Mouse (Mus musculus) ovary, postnatal 36 days (tissue): ENCODE measurements around the gene Mboat7.
"Not testable (repeated sequence)": the region's sequence is repeated elsewhere in the genome, so short reads cannot be mapped to it uniquely, and the experiment has no call there.

Experiments
- DNase-seq: peaks from one replicate; pipeline ENCODE4 v3.0.0; 2022; ENCODE audit warnings: low spot score, mixed read lengths

Gene Mboat7

DNA sequence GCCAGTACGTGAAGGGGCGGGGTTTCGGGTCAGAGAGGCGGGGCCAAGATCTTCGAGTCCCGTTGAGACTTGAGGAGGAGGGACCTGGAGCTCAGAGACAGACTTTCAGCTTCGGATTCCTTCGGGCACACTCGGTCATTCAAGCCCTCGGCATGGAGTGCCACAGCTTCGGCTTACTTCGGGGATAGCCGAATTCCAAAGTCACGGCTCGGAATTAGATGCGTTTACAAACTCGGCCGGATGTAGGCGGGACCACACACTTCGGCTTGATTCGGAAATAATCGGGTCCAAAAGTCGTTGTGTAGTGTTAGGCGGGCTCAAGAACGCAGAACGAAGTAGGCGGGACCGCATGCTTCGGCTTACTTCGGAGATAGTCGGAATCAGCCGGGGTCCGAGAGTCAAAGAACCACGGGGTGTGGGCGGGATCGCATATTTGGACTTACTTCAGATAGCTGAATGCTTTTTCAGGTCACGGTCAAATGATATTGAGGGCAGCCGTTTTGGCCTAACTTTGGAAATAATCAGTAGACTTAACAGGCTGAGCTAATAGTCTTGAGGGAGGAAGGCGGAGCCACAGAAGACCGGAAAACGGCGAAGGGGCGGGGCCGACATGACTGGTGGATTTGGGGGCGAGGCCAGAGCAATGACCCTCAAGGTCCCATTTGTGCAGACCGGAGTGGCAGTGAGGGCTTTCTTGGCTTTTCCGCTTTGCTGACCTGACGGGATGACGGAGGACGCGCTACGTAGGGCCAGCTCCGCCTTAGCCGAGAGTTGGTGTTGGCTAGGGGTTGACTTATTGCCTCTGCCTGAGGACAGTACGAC is at the start of gene Mboat7:
Mboat7 (minus strand) TSS at position 537 of the 822 bp plus-strand sequence.
- DNase-seq: peak; percentile 95

DNA sequence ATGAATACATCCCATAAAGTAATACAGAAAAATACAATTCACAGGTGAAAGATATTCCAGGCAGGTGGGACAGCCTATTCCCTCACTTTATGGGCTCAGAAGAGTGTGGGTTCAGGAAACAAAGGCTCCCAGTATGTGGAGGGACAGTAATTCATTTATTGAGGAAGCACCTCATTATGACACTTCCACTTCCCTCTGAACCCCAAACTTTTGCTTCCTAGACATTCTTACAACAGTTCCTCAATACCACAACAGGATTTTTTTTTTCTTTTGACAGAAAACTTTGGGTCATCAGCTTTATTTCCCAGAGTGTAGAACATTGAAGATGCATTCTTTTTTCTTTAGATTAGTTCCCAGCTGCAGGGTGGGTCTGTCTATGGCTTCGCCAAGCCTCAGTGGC is 39.4 kb upstream of the Mboat7 start:
- not testable (repeated sequence) for DNase-seq

DNA sequence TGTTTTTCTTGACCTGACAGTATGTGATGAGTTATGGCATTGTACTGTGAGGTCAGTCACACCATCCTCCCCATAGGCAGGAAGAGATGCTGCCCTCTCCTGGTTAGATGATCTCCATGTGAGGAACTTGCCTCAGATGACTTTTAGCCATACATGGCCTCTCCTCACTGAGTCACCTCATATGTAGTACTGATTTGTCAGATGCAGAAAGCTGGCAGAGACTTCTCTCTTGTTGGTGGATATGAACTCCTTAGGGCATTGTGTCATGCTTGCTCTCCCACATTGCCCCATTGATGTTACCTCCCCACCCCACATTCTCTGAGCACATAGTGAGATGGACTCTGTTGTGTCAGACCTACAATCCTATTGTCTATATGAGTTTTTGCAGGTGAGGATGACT is 32.1 kb upstream of the Mboat7 start:
- DNase-seq: not testable (repeated sequence)

DNA sequence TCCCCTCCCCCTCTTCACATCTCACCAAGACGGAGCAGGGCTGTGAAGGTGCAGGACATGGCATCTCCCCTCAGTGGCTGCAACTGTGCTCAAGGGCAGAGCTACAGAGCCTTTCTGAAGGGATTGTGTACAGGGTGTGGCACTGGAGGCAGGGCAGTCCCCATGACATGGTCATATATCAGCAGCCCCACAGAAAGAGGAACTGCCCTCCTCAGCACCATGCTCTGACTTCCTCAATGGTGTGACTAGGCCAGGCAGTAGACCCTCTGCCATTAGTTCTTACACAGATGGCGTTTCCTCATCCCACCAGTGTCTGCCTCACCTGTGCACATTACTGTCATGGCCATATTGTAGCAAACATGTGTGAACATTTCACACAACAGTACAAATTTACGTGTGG is 26.9 kb upstream of the Mboat7 start, which contains the start of gene Pirb:
Pirb (minus strand) TSS at position 124 of the 400 bp plus-strand sequence.
- DNase-seq: not testable (repeated sequence)

DNA sequence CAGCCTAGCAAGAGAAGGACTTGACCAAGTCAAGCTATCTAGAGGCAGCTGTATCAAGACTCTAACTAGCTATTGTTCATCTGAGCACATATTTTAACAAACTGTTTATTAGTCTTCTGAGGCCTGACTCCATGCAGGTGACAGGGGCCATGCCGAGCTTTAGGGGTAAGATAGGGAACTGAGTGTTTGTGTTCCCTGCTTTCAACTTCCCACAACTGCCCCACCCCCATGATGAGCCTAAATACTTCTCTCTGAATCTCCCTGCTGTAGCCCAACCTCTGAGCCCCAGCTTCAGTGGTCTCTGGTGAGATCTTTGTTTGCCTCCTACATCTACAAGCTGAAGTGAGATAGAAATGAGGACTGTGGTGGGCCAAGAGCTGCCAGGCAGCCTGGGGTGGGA is 21.9 kb upstream of the Mboat7 start:
- no peak for DNase-seq

DNA sequence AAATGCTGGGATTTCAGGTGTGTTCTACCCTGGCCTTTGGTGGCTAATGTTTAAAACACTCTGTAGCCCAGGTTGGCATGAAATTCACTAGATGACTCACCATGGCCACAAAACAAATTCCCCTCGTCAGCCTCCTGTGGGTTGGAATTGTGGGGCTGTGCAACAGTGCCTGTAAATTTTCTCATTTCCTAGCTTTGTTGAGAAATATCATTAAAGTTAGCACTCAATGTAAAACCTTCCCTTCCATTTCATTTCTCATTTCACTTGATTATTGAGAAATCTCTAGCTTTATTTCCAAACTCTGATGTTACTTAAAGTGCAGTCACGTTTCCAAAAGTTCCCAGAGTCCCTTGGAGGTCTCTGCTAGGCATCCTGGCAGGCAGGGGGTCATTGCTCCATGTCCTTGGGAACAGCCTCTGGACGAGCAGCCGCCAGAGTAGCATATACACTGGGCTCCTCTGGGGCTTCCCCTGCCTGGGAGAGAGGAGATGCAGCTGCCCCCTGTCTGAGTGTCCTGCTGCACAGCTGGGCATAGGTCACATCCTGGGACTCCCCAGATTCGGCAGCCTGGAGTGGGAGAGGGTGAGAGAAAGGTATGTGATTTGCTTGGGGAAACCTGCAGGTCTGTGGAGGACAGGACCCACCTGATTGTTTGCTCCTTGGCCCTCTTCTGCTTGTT is 19.1 kb upstream of the Mboat7 start:
- DNase-seq: no peak

DNA sequence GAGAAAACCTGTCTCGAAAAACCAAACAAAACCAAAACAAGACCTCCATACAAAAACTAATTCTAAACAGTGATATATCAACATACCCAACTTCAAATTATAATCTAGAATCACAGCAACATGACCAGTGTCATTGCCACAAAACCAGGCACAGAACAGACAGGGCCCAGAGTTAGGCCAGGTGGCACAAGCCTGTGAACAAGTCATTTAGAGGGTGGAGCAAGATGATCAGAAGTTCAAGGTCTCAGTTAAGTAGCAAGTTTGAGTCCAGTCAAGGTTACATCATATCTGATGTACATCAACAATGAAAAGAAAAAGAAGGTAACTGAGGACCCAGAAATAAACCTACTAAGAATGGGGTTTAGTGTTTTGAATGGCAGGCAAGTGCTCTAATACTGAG is 15.7 kb upstream of the Mboat7 start:
- no peak for DNase-seq

DNA sequence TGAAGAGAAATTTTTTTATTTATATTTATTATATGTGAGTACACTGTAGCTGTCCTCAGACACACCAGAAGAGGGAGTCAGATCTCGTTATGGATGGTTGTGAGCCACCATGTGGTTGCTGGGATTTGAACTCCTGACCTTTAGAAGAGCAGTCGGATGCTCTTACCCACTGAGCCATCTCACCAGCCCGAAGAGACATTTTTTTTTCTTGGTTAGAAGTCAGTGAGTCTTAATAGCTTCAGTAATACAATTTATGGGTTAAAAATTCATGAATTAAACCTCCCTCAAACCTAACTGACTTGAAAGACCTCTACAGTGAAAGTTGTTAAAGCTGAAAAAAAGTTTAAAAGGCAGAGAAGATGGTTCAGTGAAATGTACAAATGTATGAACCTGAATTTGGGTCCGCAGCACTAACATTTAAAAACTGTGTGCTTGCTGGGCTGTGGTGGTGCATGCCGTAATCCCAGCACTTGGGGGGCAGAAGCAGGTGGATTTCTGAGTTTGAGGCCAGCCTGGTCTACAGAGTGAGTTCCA is 15.2 kb upstream of the Mboat7 start:
- DNase-seq: not testable (repeated sequence)

DNA sequence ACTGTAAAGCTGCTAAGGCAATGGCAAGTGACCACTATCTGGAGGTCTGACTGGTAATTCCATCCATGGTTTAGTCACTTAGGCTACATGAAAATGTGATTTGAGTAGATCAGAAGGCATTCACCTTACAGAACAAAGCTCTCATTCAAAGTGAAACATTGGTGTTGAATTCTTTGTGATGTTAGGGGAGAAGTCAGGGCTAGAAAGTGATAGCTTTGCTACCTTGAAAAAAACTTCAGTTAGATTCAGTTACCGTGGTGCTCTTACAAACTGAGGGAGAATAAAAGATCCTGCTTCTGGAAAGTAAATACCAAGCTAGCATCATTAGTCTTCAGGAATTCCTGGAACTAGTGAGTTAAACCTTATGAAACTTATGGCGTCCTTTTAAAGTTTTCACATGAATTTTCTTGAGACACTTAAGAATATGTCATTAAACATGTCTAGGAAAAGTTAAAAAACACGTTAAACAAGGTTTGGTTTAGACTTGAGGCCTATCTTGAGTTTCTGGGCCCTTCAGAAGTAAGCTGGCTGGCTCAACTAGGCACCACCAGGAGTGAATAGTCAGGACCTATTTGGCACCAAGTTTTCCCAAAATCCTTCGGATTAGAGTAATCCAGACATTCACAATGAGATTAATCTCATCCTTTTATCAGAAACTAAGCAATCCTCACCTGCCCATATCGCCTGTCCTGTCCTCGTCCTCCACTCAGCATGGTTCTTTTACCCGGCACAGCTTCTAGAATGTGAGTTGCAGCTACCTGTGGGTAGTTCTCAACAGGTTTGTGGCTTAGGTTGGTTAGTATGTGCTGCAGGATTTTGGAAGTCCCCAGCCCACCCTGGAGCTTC is 14.5 kb upstream of the Mboat7 start:
- DNase-seq: no peak

DNA sequence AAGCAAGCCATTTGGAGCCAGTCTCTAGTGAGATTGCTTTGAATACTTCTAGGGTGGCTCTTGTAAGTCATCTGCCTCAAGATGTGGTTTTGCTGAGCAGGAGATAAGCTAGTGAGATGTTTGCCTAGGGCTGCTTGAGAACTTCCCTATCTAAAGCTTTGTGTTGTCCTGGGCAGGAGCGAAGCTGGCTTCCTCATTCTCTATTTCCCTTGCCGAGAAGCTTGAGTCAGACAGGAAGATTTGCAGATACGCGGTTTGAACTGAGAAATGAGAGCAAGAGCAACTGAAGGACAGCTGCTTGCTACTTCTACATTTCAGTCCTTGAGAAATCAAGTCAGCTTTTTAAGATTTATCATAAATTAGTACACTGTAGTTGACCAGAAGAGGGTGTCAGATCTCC is 13.7 kb upstream of the Mboat7 start:
- no peak for DNase-seq

DNA sequence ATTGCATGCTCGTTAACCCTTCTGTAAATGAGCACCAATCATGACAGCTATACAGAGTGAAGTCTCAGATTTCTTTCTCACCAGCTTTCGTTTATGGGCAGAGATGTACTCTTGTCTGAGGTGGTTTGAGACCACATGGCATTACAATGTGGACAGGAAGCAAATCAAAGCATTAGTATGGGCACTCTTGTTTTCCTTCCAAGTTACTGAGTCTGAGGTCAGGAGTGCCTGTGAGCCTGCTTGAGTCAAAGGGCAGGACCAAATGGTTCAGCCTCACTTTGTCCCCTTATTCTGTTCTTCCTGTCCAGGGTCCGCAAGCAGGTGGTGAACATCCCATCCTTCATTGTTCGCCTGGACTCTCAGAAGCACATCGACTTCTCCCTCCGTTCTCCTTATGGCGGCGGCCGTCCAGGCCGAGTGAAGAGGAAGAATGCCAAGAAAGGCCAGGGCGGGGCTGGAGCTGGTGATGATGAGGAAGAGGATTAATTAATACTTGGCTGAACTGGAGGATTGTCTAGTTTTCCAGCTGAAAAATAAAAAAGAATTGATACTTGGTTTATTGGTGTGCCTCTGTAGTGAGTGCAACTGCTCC is 13.1 kb upstream of the Mboat7 start:
- DNase-seq: no peak

DNA sequence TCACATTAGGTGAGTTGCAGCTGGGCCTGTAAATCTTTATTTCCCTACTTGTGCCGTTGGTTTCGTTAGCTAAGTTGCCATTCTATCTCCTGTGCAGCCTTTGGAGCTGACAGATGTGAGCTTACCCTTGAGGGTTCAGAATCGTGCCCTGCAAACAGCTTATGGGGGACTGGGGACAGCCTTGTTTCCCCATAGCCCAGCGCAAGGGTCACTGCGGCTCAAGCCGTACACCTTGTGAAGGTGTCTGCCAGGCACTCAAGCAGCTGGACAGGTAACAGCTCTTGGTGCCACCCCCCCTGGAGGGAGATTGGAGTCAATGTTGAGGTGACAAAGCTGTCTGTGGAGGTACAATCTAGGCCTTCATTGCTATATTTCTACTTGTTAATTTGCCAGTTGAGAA is 12.6 kb upstream of the Mboat7 start:
- DNase-seq: no peak

DNA sequence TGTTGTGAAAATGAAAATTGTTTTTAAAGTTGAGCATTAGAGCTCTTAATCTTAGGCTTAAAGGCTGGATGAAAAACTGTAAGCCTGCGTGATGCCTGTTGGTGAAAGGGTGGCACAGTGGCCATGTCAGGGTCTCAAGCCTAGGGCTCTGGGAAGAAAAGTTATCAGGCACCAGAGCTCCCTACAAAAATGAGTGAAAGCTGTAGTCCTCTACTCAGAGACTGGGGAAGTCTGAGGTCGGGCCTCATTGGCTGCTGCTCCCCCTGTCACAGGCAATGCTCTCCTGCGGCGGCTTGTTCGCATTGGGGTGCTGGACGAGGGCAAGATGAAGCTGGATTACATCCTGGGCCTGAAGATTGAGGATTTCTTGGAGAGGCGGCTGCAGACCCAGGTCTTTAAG is 12.1 kb upstream of the Mboat7 start:
- not testable (repeated sequence) for DNase-seq

DNA sequence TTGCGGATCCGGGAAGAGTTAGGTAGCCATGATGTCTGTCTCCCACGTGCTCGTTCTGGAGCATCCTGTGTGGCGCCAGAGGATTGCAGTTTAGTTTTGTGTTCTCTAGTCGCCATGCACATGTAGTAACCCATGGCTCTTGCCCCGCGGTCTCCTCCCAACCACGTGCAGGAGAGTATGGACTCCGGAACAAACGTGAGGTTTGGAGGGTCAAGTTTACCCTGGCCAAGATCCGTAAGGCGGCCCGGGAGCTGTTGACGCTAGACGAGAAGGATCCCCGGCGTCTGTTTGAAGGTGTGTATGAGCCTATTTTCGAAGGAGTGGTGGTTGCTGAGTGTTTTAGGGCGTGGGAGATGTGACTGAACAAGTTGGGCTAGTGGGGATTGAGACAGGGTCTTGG is 11.2 kb upstream of the Mboat7 start:
- no peak for DNase-seq

DNA sequence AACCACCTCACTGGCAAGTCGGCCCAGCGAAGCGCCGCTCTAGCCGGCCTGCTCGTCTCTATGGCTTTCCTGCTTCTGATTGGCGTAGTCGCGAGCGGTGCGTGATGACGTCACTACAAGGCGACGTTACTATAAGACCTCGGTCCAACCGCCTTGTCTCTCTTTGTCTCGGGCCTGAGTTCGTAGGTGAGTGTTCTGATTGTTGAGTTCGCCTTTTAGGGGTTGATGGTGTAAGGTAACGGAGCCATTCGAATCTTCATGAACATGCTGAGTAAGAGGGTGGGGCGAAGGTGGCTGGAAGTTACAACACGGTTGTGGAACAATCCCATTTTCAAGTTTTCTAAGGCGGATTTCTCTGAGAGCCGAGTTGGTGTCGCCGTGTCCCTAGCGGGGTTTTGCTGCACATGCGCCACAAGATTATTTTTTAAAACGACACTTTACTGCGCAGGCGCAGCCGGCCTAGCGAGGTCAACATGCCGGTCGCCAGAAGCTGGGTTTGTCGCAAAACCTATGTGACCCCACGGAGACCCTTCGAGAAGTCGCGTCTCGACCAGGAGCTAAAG is 10.6 kb upstream of the Mboat7 start, which contains the start of gene Rps9:
Rps9 (plus strand) TSS at position 115 of the 563 bp plus-strand sequence.
- DNase-seq: peak; percentile 94

DNA sequence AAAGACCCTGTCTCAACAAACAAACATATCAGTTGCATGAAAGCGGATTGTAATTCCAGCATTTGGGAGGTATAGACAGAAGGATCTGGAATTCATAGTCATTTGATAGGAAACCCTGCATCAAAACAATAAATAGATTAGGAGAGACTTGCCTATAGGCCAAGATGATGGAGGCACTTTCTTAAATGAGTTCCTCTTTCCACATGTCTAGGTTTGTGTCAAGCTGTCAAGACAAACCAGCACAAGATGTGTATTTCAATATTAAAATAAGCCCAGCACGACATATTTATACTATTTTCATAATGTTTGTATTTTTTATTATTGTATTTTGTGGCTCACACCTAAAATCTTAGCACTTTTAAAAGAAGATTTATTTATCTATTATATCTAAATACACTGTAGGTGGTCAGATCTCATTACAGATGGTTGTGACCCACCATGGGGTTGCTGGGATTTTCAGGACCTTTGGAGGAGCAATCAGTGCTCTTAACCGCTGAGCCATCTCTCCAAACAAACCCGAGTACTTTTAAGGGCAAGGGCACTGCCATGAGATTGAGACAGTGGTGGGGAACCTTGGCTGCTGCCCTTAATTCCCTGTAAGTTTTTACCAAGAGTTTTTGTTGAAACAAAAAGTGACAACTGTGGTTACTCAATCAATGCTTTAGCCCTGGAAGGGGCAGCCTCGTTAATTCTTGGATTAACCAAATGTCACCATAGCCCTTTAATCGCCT is 10.0 kb upstream of the Mboat7 start:
- no peak for DNase-seq

DNA sequence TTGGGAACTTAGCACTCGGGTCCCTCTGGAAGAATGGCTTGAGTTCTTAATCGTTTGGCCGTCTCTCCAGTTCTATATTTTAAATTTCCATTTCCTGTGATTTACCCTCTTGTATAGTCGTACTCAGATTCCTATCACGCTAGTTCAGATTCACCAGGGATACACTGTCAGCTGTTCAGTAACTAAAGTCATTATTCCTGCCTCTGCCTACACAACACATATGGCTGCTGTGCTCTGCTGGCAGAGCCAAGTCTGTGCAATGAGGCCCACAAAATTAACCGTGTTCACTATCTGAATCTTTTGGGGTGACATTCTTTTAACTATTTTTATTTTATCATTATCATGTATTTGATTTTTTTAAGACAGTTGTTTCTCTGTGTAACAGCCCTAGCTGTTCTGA is 5.1 kb upstream of the Mboat7 start:
- no peak for DNase-seq

DNA sequence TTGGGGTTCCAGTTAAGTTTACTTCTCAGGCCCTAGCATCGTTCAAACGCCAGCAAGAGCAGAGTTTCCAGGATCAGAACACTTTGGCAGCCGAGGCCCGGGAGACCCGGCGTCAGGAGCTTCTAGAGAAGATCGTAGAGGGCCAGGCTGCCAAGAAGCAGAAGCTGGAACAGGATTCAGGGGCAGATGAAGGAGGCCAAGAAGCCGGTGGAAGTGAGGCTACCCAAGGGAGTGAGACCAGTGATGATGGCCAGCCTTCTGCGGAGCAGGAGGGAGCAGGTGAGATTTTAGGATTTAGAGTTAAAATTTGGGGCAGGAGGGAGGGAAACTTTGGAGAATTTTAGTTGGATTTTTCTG is 1.6 kb upstream of the Mboat7 start:
- DNase-seq: not testable (repeated sequence)

DNA sequence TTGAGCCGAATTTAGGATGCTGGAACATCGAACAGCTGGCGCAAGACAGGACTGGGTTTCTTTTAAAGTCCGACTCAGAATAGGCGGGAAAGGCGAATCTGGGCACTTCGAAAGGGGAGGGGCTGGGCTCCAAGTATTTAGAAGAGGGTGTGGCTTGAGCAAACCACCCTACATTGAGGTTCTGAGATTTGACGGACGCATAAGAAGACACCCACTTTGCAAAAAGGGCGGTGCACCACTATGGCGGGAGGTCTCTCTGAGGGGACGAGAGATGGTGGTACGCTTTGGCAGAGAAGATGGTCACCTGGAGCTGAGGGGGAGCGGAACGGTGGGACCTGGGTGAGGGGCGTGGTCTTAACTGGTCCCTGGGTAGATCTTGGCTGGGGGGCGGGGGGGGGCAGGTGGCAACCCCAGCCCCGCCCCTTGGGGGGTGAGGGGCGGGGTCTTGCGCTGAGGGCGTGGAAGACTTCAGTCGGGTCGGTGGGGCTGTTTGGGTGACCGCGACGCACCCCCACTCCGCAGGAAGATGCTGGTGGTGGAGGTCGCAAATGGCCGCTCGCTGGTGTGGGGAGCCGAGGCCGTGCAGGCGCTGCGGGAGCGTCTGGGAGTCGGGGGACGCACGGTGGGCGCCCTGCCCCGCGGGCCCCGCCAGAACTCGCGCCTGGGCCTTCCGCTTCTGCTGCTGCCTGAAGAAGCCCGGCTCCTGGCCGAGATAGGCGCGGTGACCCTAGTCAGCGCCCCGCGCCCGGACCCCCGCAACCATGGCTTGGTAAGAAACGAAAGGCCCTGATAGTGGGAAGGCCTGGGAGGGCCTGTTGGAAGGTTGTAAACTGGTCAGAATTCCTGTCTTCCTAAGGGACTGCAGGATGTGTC is 989 bp upstream of the Mboat7 start:
- DNase-seq: peak; percentile 70

DNA sequence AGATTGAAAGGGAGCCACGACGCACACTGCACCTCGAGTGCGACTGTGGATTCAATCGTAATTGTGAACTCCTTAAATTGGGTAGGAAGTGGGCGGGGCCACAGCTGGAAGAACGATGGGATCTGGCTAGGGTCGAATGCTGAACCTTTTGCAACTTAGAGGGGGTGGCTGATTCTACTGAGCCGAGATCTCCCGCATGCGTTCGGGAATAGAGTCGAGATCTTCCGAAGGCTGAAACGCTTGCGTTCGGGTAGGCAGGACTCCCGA is 419 bp upstream of the Mboat7 start:
- DNase-seq: no peak
